Mouse (Mus musculus) c-Kit-negative CD71-positive TER-119-positive erythroid progenitor cells, embryonic 14.5 days (primary cell): ENCODE data around the gene Rhbdf2.

Experiments
- DNase-seq: peaks from one replicate; pipeline ENCODE4 v3.0.0-alpha.2; 2013; ENCODE audit warnings: low read depth, low spot score

Gene Rhbdf2

GRCm38 (mm10) chr11:116659027-116659621 is 32.3 kb upstream of the Rhbdf2 start:
- no peak for DNase-seq

DNA sequence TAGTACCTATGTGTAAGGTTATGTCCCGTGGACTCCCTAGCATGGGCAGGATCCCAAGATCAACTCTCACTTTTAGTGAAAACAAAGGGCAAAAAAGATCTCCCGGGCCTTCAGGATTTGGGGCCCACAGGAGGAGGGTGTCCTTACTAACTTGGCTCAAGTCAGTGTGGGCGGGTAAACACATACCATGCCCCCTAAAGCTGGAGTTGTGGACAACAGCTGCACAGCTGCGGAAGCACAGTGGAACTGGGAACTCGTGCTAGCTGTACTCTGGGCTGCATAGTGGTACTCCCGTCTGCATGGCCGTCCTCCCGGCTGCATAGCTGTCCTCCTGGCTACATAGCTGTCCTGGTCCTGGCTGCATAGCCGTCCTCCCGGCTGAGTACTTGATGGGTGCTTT is 31.4 kb upstream of the Rhbdf2 start:
- no peak for DNase-seq

DNA sequence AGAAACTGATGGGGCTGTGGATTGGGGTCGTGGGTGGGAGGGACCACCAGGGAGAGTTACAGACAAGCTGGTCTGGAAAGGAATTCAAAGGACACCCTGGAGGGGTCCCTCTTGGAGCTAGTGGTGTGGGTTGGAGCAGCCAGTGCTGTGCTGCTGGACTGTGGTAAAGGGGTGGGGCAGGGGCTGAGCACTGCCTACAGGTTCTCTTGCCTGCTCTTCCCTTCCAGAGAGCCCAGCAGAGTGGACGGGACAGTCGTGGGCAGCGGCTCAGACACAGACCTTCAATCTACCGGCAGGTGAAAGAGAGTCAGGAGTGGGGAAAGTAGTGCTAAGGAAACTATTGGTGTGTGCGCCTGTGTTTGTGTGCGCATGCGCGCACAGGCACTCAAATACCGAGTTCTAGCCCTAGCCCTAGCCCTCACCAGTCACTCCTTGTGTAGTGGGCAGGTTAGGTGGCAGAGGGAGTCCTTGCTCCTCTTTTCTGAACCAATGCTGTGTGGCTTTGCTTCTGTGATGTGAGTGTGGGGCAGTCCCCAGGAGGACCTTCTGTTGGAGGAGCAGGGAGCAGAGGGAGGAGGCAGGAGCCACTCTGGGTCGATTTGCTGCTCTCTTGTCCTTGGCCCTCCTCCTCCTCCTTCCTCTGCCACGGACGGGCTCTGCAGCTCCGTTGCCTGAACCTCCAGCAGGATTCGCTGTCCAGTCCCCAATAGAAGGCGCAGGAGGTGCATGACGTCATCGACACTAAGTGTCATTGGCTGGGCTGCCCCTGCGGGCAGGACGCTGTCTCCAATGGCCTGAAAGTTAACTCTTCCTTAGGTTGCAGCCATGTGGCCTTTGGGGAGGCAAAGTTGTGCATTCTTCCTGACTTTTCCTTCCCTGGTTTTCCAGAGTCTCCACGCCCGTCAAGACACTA is 30.7 kb upstream of the Rhbdf2 start:
- peak; percentile 44 for DNase-seq

GRCm38 (mm10) chr11:116656348-116657191 is 29.8 kb upstream of the Rhbdf2 start:
- DNase-seq: no peak

GRCm38 (mm10) chr11:116654255-116654821 is 27.5 kb upstream of the Rhbdf2 start, which contains the start of gene Cygb:
Gene Cygb (minus strand): TSS chr11:116654313.
- no peak for DNase-seq

DNA sequence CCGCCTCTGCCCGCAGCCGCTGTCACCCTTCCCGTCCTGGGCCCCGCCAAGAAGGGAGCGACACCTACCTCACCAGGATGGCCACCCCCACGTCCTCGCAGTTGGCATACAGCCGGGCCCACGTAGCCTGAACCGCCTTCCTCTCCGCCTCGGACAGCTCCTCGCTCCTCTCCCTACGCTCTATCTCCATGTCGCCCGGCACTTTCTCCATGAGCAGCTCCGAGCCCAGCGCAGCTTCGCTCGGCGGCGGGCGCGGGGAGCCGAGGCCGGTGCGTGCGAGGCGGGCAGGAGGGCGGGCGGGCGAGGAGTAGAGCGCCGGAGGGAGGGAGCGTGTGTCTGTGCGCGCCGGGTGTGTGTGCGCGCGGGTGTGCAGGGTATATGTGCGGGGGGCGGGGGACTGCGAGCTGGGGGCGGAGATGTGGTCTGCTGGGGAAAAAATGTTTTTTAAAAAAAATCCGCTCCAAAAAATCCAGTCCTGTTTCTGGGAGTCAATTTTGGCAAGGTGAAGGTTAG is 26.9 kb upstream of the Rhbdf2 start:
- DNase-seq: no peak

- DNase-seq: no peak
Observed at GRCm38 (mm10) chr11:116653234-116653633, 26.4 kb upstream of the Rhbdf2 start, which contains the start of gene Prcd. Gene Prcd (plus strand): TSS chr11:116653534.

DNA sequence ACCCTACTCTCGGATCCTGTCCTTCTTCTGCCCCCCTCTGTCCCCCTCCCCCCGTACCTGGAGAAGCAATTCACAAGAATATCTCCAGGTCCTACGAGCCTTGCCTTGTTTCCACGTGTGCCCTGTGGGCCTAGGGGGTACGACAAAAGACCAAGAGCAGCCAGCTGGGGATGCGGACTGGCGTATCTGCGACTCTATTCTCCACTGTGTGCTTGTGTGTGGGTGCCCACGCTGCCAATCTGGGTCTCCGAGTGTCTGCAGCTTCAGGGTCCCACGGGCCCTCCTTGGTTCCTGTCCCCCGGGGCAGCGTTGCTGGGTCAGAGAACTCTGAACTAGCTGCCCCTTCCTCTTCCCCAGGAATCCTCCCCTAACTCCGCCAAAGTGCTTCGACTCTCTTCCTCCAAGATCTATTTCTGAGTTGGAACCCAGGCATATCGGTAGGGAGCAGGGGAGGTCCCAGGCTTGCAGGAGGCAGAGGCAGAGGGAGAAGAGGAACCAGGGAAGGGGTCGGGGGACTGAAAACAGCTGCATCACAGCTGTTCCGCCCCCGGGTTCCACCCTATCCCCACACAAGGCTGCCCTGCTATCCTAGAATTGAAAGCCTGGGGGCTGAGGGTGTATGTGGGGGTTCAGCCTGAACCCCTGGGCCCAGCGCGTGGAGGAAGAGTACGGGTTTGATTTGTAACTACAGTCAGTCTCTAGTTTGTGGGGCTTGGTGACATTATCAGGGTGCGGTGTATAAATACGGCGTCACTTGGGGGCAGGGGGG is 25.7 kb upstream of the Rhbdf2 start:
- no peak for DNase-seq

DNA sequence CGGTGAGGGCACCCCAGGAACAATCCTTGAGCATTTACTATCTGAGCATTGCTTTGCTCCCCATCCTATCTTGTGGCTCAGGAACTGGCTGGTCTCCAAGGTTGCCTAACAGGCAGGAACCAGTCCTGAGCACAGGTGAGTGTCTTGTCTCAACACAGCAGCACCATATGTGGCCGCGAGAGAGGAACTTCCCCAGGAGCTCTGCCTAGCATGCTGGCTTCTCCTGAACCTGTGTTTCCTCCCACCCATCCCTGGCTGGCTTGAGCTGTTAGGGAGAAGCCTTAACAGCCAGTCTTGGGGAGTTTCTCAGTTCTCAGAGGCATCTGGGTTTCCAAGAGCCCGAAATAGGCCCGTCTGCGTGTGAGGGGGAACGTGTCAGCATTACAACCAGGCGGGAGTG is 24.5 kb upstream of the Rhbdf2 start:
- no peak for DNase-seq

- DNase-seq: no peak
Observed at GRCm38 (mm10) chr11:116650811-116651210, 24.0 kb upstream of the Rhbdf2 start.

GRCm38 (mm10) chr11:116649711-116650337 is 23.0 kb upstream of the Rhbdf2 start:
- DNase-seq: no peak

DNA sequence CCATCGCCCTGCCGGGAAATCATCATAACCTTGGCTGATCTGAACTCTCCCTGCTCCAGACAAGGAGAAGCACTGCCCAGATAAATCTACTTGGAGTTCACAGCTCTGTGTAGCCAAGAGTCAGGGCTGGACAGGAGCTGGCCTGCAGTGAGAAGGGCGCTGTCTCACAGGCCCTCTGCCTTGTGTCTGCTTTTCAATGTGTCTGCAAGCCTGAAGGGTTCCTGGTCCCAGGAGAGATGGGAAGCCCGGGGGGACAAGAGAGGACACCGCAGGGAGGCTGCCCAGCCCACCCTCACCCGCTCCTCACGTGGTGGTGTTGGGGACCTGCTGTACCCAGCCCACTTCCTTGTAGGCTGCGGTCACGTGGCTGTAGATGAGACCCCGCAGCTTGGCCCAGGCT is 22.2 kb upstream of the Rhbdf2 start:
- no peak for DNase-seq

DNA sequence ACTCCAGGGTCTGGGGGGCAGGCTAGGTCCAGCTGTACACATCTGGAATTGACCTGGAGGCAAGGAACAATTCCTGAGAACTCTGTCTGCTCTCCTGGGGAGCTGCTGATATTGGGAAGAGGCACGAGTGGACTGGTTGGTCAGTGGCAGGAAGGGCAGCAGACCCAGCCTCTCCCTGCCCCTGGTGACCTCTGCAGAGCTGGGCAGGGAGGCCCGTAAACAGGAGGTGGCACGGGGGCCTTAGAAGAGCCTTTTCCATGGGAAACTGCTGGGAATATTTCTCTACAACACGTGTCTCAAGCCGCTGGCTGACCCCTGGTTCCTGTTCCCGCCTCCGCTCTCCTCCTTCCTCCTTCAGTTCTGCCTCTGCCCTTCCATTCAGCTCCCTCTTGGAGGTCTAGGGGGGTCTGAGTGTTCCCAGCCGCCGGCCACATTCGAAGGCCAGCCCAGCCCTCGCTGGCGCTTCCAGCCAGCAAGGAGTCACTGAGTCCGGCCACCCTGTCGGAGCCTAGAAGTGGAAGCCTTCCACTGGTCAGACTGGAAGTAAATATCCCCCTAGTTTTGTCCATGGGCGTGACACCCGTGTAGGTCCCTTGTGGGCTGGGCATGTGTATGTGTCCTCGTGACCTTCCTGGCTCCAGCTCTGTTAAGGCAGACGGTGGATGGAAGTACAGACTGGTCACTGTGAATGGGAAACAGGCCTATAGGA is 21.5 kb upstream of the Rhbdf2 start:
- DNase-seq: no peak

DNA sequence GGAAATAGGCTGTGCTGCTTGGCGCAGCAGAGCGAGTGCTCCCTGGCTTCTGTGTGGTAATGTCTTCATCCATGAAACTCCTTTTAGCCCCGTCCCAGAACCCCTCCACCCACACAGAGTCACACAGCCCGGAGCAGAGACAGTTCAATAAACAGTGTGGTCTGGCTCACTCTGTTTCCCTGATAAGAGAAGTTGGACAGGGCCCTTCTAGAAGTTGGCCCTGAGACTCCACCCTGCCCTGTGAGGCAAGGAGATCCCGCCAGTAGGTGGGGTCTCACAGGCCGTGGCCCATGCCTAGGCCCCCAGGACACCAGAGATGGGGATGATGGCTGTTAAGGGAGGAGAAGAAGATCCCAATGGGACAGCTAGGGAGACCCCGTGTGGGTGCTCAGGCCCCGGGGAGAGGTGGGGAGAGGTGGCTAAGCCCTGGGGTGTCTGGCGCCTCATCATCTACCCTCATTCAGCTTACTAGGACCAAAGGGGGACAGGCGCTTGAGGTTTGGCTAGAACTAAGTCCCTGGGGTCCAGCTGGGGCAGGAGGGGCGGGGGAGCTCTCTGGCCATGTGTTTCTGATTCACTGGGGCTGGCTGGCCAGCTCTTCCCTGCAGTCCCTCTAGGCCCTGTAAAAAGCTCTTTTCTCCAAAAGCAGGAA is 20.6 kb upstream of the Rhbdf2 start:
- DNase-seq: no peak

DNA sequence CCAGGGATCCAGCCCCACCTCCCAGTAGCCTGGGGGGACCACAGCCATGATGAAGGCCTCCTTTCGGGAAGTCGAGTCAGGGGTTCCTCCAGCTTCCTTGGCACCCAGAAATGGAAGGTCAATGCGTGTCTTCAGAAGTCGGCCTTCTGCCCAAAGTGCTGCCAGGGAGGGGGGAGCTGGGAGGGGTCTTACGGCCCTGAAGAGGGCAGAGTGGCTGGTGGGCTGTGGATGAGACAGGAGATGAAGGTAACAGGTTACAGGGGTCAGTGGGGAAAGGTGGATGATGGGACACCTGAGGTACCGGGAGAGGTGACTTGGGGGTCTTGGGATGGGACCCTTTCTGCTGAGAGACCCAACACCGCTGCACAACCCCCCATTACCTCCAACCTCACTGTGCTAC is 20.0 kb upstream of the Rhbdf2 start:
- no peak for DNase-seq

DNA sequence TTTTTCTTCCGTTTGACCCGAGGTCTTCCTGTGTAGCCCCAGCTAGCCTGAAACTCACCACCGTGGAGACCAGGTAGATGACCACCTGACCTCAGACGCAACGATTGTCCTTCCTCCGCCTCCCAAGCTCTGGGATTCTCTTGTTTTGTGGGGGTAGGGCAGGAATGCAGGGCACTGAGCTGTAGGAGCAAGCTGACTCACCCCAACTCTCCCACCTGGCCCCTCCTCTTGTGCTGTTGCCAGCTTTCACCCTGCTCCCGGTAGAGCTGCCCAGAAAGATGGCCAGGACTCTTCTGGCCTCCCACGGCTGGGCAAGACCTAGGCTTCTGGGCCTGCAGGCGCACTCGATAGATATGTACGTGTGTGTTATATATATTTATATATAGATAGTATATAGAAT is 19.3 kb upstream of the Rhbdf2 start:
- no peak for DNase-seq

DNA sequence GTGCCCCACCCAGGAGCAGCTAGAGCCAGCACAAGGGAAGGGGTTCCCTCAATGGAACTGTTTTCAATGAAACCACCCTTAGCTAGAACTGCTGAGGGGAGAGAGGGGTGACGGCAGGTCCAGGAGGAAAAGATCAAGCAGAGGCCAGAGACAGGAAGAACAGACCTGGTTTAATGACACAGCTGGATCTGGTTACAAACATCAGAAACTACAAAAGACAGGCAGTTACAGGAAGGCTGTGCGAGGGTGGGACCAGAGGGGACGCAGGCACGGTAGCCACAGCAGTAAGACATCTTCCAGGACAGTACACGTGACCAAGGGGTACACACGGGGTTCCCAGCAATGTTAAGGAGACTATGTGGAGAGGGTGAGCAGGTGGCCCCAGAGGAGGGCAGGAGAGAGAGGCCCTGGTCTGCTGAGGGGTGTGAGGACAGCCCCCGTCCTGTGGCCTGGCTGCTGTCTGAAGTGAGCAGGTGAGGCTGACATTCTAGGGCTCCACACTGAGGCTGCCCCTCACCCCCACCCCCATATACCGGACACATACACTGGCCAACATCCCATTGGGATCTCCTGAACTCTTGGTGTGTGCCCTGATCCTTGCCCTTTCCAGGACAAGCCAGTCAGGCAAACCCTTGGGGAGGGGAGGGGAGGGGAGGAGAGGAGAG is 18.8 kb upstream of the Rhbdf2 start:
- no peak for DNase-seq

DNA sequence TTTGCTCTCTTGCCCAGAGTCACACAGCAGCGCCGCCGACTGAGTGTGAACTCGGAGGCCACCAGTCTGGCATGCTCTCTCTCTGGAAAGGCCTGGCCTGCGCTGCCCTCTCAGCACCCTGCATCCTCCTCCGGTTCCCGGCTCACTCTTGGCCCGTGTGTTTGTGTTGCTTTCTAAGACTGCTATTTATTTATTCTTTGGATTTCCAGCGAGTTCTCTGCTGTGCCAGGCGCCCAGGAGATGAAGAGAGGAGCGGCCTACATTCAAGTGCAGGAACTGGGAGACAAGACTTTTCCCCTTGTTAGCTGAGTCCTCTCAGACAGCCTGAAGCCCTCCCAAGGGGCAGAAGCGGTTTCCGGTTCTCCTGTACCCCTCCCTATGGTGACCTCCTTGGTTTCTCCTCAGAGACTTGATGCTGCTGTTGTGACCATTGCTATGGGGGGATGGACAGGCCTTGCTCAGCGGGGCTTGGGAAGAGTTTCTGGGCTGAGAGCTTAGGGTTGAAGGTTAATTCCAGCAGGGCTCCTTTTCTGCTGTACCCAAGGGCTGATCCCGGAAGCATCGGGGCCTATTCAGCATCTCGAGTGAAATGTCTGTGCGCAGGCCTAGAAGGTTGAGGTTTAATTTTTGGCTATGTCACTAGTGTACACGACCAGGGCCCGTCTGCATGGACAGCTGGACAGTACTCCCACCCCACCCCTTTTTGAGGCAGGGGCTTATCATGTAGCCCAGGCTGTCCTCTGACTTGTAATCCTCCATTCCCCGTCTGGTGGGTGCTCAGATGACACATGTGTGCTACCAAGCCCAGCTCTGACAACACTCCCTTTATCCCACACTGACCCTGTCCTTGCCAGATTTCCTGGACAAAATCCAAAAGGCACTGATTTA is 17.6 kb upstream of the Rhbdf2 start:
- no peak for DNase-seq
